Mouse (Mus musculus): ENCODE measurements around the gene Srgn.
A peak's percentile ranks its signal among the peaks of the same experiment; 100 is the strongest.

The Srgn gene

GRCm38 (mm10) chr10:62527351-62527750 is at the start of gene Srgn:
Gene Srgn, minus strand, starts transcription at chr10:62527451.
- DNase-seq (ENCODE audit: low spot score in 2 of 2) = no peak

- DNase-seq (ENCODE audit: low spot score in 2 of 2) = no peak
Measured at GRCm38 (mm10) chr10:62575001-62575400, 47.8 kb upstream of the Srgn start.

- no peak for DNase-seq (ENCODE audit: low spot score in 2 of 2)
Measured at GRCm38 (mm10) chr10:62570126-62570871, 43.0 kb upstream of the Srgn start.

GRCm38 (mm10) chr10:62568861-62569260 is 41.6 kb upstream of the Srgn start:
- DNase-seq (ENCODE audit: low spot score in 2 of 2) = no peak

GRCm38 (mm10) chr10:62557736-62558135 is 30.5 kb upstream of the Srgn start:
- DNase-seq (ENCODE audit: low spot score in 2 of 2) = no peak

- no peak for DNase-seq (ENCODE audit: low spot score in 2 of 2)
Measured at GRCm38 (mm10) chr10:62556558-62556901, 29.3 kb upstream of the Srgn start.

- DNase-seq (ENCODE audit: low spot score in 2 of 2) = no peak
Measured at GRCm38 (mm10) chr10:62555705-62556557, 28.7 kb upstream of the Srgn start.

GRCm38 (mm10) chr10:62553611-62554091 is 26.4 kb upstream of the Srgn start:
- DNase-seq (ENCODE audit: low spot score in 2 of 2) = no peak

GRCm38 (mm10) chr10:62550787-62551300 is 23.6 kb upstream of the Srgn start:
- DNase-seq (ENCODE audit: low spot score in 2 of 2) = peak; percentile 32 to 57

- peak; percentile 73 to 75 for DNase-seq (ENCODE audit: low spot score in 2 of 2)
Measured at GRCm38 (mm10) chr10:62549523-62550166, 22.4 kb upstream of the Srgn start.

- DNase-seq (ENCODE audit: low spot score in 2 of 2) = no peak
Measured at GRCm38 (mm10) chr10:62546441-62546840, 19.2 kb upstream of the Srgn start.

- no peak for DNase-seq (ENCODE audit: low spot score in 2 of 2)
Measured at GRCm38 (mm10) chr10:62545759-62546158, 18.5 kb upstream of the Srgn start.

GRCm38 (mm10) chr10:62544316-62544715 is 17.1 kb upstream of the Srgn start:
- no peak for DNase-seq (ENCODE audit: low spot score in 2 of 2)

- DNase-seq (ENCODE audit: low spot score in 2 of 2) = no peak
Measured at GRCm38 (mm10) chr10:62543399-62543808, 16.2 kb upstream of the Srgn start.

GRCm38 (mm10) chr10:62542928-62543327 is 15.7 kb upstream of the Srgn start:
- DNase-seq (ENCODE audit: low spot score in 2 of 2) = no peak

GRCm38 (mm10) chr10:62542507-62542906 is 15.3 kb upstream of the Srgn start:
- no peak for DNase-seq (ENCODE audit: low spot score in 2 of 2)

GRCm38 (mm10) chr10:62541499-62541898 is 14.2 kb upstream of the Srgn start:
- no peak for DNase-seq (ENCODE audit: low spot score in 2 of 2)

- DNase-seq (ENCODE audit: low spot score in 2 of 2) = no peak
Measured at GRCm38 (mm10) chr10:62540800-62541199, 13.5 kb upstream of the Srgn start.

GRCm38 (mm10) chr10:62534509-62534908 is 7.3 kb upstream of the Srgn start:
- DNase-seq (ENCODE audit: low spot score in 2 of 2) = no peak

GRCm38 (mm10) chr10:62532832-62533231 is 5.6 kb upstream of the Srgn start:
- DNase-seq (ENCODE audit: low spot score in 2 of 2) = no peak

- no peak for DNase-seq (ENCODE audit: low spot score in 2 of 2)
Measured at GRCm38 (mm10) chr10:62530183-62530582, 2.9 kb upstream of the Srgn start.

GRCm38 (mm10) chr10:62522346-62522950 is 4.8 kb downstream of the Srgn start:
- DNase-seq (ENCODE audit: low spot score in 2 of 2) = no peak
